Mouse (Mus musculus) layer of hippocampus, postnatal 14 days (tissue): ENCODE data around the gene Gtdc1. TPM values are rescaled to one million over a fixed set of nuclear protein-coding genes. Genes with fewer than 3 reads are reported as not detected.

Experiments
- DNase-seq, 2 experiments: peaks; one replicate each; pipeline ENCODE4 v3.0.0; 2021 to 2022; ENCODE audit warnings: low spot score in 2 of 2, mixed read lengths in 1 of 2
- total RNA-seq, 2 experiments: library from RNA; stranded (reverse); gene quantifications; 2 replicates each; pipeline ENCODE4 v1.2.3; 2021

Gene Gtdc1
- total RNA-seq, 2 experiments from 2014 or later, result 64.7 to 66.4 TPM

DNA sequence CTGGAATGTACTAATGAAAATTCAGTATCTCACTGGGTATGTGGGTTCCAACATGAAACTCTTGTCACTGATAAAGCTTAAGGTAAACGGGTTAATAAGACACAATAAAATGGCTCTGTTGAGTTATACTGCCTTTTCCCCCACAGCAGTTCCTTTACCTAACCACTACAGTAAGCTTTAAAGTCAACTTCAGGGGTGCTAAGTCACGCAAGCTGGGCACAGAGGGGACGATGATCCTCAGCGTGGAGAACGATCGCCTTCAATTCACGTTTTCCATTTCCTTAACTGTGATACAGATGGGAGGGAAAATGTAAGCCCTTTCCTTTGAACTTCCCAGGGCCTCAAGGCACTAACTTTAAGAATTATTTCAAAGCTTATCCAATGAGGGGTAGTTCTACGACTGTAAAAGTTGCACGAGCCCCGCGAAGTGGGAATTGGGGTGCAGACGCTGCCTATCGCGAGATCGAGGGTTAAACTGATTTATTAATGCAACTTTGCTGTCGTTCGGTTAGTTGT lies 1.2 kb downstream of the Gtdc1 start:
- DNase-seq, result peak in 1 of 2 experiments; percentile 18

DNA sequence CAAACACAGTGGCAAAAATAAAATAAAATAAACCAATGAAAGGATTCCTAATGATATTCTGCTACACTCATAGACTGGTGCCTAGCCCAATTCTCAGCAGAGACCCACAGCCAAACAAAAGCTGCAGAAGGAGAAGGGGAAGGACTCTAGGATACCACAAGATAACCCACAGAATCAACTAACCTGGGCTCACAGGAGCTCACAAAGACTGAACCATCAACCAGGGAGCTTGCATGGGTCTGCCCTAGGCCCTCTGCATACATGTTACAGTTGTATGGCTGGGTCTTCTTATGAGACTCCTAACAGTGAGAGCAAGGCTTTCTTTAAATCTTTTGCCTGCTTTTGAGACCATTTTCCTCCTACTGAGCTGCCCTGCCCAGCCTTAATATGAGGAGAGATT lies 2.8 kb downstream of the Gtdc1 start:
- DNase-seq, result no peak

DNA sequence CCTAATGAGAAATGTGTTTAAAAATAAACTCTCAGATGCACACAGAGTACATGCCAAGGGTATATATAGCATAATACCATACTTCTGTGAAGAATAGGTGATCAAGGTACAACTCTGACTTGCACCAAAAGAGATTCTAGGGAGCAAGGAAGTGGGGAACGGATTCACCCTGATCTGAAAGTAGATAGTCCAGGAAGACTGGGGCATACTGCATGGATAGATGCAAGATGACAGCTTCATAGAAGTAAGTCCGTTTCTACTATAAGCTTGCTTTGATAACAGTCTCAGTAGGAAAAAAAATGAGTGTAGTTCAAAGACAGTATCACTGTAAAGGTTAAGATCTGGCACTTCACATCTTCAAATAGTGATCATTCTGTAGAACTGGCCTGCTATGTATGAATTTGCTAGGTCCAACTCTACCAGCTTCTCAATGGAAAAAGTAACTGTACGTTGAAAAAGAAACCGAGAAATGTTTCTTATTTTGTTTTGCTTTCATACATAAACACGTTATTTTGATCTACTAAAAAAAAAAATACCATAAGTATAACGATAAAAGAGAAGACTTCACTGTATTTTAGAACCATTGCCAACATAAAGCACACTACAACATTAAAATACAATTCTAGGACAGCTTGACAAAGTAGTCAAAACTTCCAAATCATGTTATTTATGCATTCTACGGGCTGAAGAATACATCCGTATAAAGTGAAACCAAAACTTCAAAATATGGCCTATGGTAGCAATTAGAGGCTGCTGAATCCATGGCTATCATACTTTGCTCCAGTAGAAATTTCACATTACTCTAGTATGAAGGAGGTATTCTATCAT lies 4.2 kb downstream of the Gtdc1 start:
- no peak for DNase-seq

GRCm38 (mm10) chr2:44922500-44922899 lies 5.0 kb downstream of the Gtdc1 start:
- no peak for DNase-seq

- DNase-seq, result no peak
These were observed 7.0 kb downstream of the Gtdc1 start for GRCm38 (mm10) chr2:44920471-44920870.

DNA sequence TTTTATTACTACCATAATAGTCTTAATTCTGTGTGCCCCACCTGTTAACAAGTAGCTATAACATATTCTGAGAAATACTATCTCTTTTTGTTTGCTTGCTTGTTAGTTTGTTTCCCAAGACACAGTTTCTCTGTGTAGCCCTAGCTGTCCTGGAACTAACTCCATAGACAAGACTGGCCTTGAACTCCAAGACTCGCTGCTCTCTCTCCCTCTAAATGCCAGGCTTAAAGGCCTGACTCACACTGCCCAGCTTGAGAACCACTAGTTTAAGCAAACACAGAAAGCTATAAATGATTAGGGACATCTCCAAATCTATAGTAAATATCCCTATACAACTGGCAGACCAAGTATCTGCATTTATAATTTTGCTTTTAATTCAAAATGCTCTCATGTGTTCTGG lies 8.1 kb downstream of the Gtdc1 start:
- DNase-seq, result no peak

DNA sequence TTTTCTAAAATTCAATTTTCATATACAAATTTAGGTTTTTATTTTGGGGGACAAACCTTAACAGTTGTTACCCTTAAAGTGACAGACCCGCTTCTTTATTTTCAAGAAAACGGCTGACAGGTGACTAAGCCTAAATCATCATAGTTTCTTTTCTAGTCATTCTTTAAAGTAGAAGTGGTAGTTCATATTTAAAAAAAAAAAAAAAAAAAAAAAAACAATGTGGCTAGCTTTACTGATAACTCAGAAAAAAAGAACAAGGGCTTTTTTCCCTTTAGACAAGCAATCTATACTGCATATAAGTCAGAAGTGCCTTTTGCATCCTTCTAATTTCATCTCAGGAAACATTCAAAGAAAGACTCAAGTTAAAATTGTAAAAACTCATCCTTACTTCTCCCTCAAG lies 8.7 kb downstream of the Gtdc1 start:
- DNase-seq, result no peak

DNA sequence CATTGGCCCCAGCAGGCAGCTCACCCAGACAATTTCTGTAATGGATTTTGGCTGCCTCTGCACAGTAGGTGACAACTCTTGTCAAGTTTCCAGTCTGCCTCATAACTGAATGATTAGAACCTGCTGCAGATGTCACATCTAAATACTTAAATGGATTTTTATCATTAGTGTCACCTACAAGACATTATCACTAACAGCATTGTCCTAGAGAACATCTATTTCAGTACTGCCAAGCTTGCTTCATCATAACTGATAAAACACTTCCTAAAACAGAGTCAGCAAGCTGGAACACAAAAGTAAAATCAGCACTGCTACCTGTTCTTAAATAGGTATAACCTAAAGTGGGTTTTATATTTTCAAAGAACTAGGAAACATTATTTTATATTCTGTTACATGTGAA lies 11.2 kb downstream of the Gtdc1 start:
- no peak for DNase-seq

- no peak for DNase-seq
These were observed 29.7 kb downstream of the Gtdc1 start for GRCm38 (mm10) chr2:44897801-44898200.

DNA sequence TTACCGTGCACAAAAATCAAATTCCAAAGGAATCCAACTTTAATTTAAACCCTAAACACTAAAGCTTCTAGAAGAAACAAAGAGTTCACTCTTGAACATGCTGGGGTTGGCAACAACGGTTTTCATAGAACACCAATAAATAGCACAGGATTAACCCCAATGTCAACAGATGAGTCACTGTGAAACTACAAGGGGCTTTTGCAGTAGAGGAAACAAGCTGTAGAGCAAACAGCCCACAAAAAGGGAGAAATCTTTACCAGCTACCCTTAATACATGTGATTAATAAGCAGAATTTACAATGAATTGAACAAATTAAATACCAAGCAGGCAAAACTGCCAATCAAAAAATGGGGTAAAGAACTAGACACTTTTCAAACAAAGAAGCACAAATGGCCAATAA lies 53.7 kb downstream of the Gtdc1 start:
- no peak for DNase-seq

GRCm38 (mm10) chr2:44864726-44865125 lies 62.7 kb downstream of the Gtdc1 start:
- no peak for DNase-seq

DNA sequence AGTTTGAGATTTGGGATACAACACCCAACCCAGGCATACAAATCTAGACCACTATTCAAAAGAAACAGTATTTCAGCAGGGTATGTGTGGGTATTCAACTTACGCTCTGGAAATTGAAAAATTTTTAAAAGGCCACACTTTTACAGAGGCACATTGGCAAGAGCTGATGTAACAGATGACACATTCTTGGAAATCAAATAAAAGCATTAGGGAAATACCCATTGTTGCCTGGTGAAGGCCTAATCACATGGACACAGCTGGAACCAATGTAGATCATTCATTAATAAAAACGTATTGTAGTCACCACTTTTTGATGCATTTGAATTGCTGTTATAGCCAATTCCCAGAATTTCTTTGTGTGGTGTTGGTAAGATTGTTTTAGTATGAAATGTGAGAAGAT lies 73.0 kb downstream of the Gtdc1 start:
- peak in 1 of 2 experiments; percentile 24 for DNase-seq

GRCm38 (mm10) chr2:44849666-44850065 lies 77.8 kb downstream of the Gtdc1 start:
- DNase-seq, result no peak

GRCm38 (mm10) chr2:44848156-44848555 lies 79.3 kb downstream of the Gtdc1 start:
- DNase-seq, result no peak

GRCm38 (mm10) chr2:44845424-44845823 lies 82.0 kb downstream of the Gtdc1 start:
- DNase-seq, result no peak

DNA sequence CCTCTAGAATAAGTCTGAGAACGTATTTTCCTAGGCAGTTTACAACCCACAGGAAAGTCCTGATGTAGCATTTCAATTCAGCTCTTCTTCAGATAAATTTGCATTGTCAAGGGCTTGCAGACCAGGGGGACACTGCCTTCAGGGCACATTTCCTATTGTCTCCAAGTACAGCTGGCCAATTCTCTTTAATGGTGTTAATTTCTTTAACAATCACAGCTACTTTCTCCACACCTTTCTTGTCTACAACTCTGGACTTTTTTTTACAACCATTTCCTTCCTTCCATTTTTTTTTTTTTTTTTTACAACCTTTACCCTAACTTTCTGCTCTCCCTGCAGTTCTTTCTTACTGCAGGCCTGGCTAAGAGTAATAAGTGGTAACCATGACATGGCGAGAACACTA lies 97.7 kb downstream of the Gtdc1 start:
- DNase-seq, result no peak

GRCm38 (mm10) chr2:44829346-44829745 lies 98.1 kb downstream of the Gtdc1 start:
- DNase-seq, result no peak

DNA sequence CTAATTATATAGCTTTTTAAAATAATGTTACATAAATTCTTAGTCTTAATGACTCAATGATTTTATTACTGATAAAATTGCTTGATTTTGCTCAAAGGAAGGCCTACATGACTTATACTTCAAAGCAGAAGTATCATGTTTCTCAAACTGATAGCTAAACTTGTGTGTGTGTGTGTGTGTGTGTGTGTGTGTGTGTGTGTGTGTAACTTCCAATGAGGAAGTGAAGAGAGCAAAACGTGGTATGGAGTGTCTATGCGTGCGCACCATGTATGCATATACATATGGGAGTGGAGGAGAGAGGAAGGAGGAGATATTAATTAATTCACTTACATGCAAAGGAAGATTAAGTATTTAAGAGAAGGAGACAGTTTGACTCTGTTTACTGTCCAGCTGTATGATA lies 100.8 kb downstream of the Gtdc1 start:
- DNase-seq, result no peak

DNA sequence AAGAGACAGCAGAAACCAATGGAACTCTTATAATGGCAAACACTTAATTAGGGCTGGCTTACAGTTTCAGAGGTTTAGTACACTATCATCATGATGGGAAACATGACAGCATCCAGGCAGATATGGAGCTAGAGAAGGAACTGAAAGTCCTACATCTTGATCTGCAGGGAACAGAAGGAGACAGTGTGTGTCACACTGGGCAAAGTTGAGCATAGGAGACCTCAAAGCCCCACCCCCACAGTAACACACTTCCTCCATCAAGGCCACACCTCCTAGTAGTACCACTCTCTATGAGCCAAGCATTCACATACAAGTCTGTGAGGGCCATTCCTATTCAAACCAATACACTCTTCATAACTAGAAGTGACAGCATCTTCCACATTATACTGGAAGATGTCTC lies 109.7 kb downstream of the Gtdc1 start:
- DNase-seq, result no peak

- no peak for DNase-seq
These were observed 113.7 kb downstream of the Gtdc1 start for GRCm38 (mm10) chr2:44813729-44814128.

GRCm38 (mm10) chr2:44804497-44804896 lies 123.0 kb downstream of the Gtdc1 start:
- DNase-seq, result no peak

DNA sequence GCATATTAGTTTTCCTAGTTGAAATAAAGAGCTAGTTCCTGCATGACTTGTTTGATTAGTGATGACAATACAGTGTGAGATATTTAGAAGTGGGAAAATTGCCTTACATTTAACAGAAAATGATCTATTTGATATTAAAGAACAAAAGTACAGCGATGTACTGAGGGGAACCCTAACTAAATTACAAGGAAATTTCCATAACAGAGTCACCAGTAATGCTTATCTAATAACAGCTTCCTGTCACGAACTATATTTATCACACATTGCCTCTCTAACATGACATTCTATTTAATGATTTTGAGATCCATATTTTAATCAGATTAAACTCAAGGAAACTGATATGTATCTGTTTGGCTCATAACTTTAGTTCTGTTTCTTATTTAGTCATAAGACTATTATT lies 126.1 kb downstream of the Gtdc1 start:
- DNase-seq, result no peak

DNA sequence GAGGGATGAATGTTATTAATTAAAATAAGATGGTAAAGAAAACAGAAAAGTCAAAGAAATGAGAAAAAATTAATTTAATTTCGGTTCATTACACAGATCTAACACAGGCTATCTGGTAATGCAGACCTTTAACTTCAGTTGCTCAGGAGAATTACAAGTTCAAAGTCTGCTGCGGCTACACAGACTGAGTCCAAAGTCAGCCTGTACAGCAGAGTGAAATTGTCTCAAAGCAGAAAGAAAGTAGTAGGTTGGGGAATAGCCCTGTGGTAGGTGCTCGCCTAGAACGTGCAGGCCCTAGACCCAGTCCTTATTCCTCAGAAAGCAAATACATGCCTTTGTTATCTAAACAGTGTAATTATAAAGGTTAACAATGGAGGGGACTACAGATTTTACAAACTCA lies 135.6 kb downstream of the Gtdc1 start:
- DNase-seq, result no peak
